Mouse (Mus musculus) cerebellum, adult 2 months (tissue): ENCODE measurements around the gene Saxo2.

Experiments
- CTCF ChIP-seq: fragments of 200-500 bp; IDR thresholded peaks from 2 replicates; pipeline ENCODE4 v1.5.1; 2011; ENCODE audit warnings: low read depth, mild to moderate bottlenecking, control low read depth, low read length, moderate library complexity, borderline replicate concordance; ENCODE audit not compliant: insufficient read depth
- POLR2A ChIP-seq: fragments of 200-500 bp; IDR thresholded peaks from 2 replicates; pipeline ENCODE4 v1.6.1; 2011; ENCODE audit warnings: low read length, control low read depth, borderline replicate concordance; ENCODE audit not compliant: insufficient read depth

GRCm38 (mm10) chr7:82649081-82649445 is 735 bp upstream of the Saxo2 start:
- TF ChIP-seq CTCF, result no peak
- TF ChIP-seq POLR2A, result no peak
